8 mouse cellular contexts compared by ENCODE assay signal in genomic region chr7:27159882-27160281, GRCm38 (mm10). TPM values are rescaled to one million over a fixed set of nuclear protein-coding genes. Genes with fewer than 3 reads are reported as not detected.
DNase-seq lines count a peak whose midpoint lies in the region; ATAC-seq lines count a peak whose summit lies in the region.

No protein-coding gene starts in this region.

- H3K9me3 ChIP-seq in intestine, embryonic 15.5 days, result no peaks in the 10 kb centered on the region
- no peaks in the 10 kb centered on the region for H3K9me3 ChIP-seq in midbrain, embryonic 10.5 days (replicated peaks)

- H3K27ac ChIP-seq in intestine, embryonic 15.5 days, result no peak overlapping the region
- H3K27ac ChIP-seq in midbrain, embryonic 10.5 days (replicated peaks), result 0 out of 2 replicates have a peak overlapping the region, but pooled peaks have one; percentile 17

- H3K9ac ChIP-seq in intestine, embryonic 15.5 days, result no peak overlapping the region

- intact Hi-C loops in left cerebral cortex, postnatal 25 days (cut with DNase I), result no loop called here

- no peak overlapping the region for H3K4me2 ChIP-seq in intestine, embryonic 15.5 days (replicated peaks)

- peak; percentile 93 for ATAC-seq in intestine, embryonic 15.5 days

- DNase-seq in adrenal gland, adult (ENCODE audit: inconsistent age in 2 of 2, low spot score in 1 of 2), result peak; percentile 88 to 95
- DNase-seq in embryo, embryonic 10 days (ENCODE audit: low spot score), result peak; percentile 89
- peak; percentile 85 for DNase-seq in gastrocnemius, postnatal 25 days
- DNase-seq in left cerebral cortex, postnatal 25 days (ENCODE audit: low spot score in 2 of 2), result peak; percentile 88 to 90
- peak; percentile 82 for DNase-seq in midbrain, embryonic 10.5 days (ENCODE audit: low spot score)
- DNase-seq in right cerebral cortex, postnatal 4 days, result peak; percentile 88
- DNase-seq in yolk sac, embryonic 10.5 days (ENCODE audit: low spot score), result peak; percentile 83

- no peaks in the 10 kb centered on the region for H3K27me3 ChIP-seq in intestine, embryonic 15.5 days (replicated peaks)
- H3K27me3 ChIP-seq in midbrain, embryonic 10.5 days (ENCODE audit: low read depth, poor library complexity, severe bottlenecking), result no peaks in the 10 kb centered on the region

- WGBS in intestine, embryonic 15.5 days, result 16% methylated on average over 8 of the region's 8 CpGs
- 23% methylated on average over 8 of the region's 8 CpGs for WGBS in midbrain, embryonic 10.5 days

- peaks cover 42% of the 10 kb centered on the region for H3K4me1 ChIP-seq in intestine, embryonic 15.5 days (replicated peaks)
- peaks cover 49% of the 10 kb centered on the region for H3K4me1 ChIP-seq in midbrain, embryonic 10.5 days

- H3K36me3 ChIP-seq in intestine, embryonic 15.5 days, result peaks cover 15% of the 10 kb centered on the region; the same call in 1 of the 2 replicates
- H3K36me3 ChIP-seq in midbrain, embryonic 10.5 days, result peaks cover 71% of the 10 kb centered on the region

- no peak overlapping the region for H3K4me3 ChIP-seq in intestine, embryonic 15.5 days (replicated peaks)
- peak overlapping the region; percentile 2; the same call in 1 of the 2 replicates for H3K4me3 ChIP-seq in midbrain, embryonic 10.5 days

RNA-seq across cellular contexts. Expression of gene Cyp2t4, which starts 6.4 kb away (rescaled TPM):
- not detected for total RNA-seq in gastrocnemius, postnatal 25 days (2021)
- 0.09 and 0.16 TPM in 2 replicates for polyA plus RNA-seq in intestine, embryonic 15.5 days (2015; fragmentation: Nextera tagmentation; extraction: Ambion mirVana)
- not detected for total RNA-seq in left cerebral cortex, postnatal 25 days (2021)
- polyA plus RNA-seq in midbrain, embryonic 10.5 days (2016; fragmentation: Nextera tagmentation; extraction: Ambion mirVana), result 0.12 and 0.19 TPM in 2 replicates

RNA-seq across cellular contexts. Expression of gene Egln2, which starts 6.7 kb away (rescaled TPM):
- total RNA-seq in gastrocnemius, postnatal 25 days (2021), result 100 to 1,000 TPM in 1 of 2 experiments, 10 to 100 TPM in 1; 92.9 to 103 TPM
- polyA plus RNA-seq in intestine, embryonic 15.5 days (2015; fragmentation: Nextera tagmentation; extraction: Ambion mirVana), result 68.1 and 73.0 TPM in 2 replicates
- total RNA-seq in left cerebral cortex, postnatal 25 days (2021), result 100 to 1,000 TPM in 1 of 2 experiments, 10 to 100 TPM in 1; 98.1 to 101 TPM
- 80.4 and 84.4 TPM in 2 replicates for polyA plus RNA-seq in midbrain, embryonic 10.5 days (2016; fragmentation: Nextera tagmentation; extraction: Ambion mirVana)

RNA-seq across cellular contexts. Expression of gene Rab4b, which starts 18.8 kb away (rescaled TPM):
- total RNA-seq in gastrocnemius, postnatal 25 days (2021), result 10 to 100 TPM; 10.1 to 10.4 TPM
- 65.4 and 66.3 TPM in 2 replicates for polyA plus RNA-seq in intestine, embryonic 15.5 days (2015; fragmentation: Nextera tagmentation; extraction: Ambion mirVana)
- 10 to 100 TPM; 85.3 to 91.2 TPM for total RNA-seq in left cerebral cortex, postnatal 25 days (2021)
- 69.0 and 71.0 TPM in 2 replicates for polyA plus RNA-seq in midbrain, embryonic 10.5 days (2016; fragmentation: Nextera tagmentation; extraction: Ambion mirVana)

RNA-seq across cellular contexts. Expression of gene Gm21983, which starts 21.0 kb away (rescaled TPM):
- not detected for total RNA-seq in gastrocnemius, postnatal 25 days (2021)
- polyA plus RNA-seq in intestine, embryonic 15.5 days (2015; fragmentation: Nextera tagmentation; extraction: Ambion mirVana), result not detected in 2 replicates
- not detected for total RNA-seq in left cerebral cortex, postnatal 25 days (2021)
- not detected in 2 replicates for polyA plus RNA-seq in midbrain, embryonic 10.5 days (2016; fragmentation: Nextera tagmentation; extraction: Ambion mirVana)

RNA-seq across cellular contexts. Expression of gene Mia, which starts 21.1 kb away (rescaled TPM):
- total RNA-seq in gastrocnemius, postnatal 25 days (2021), result not detected
- 6.4 and 9.4 TPM in 2 replicates for polyA plus RNA-seq in intestine, embryonic 15.5 days (2015; fragmentation: Nextera tagmentation; extraction: Ambion mirVana)
- total RNA-seq in left cerebral cortex, postnatal 25 days (2021), result 1 to 10 TPM in 1 of 2 experiments, under 1 TPM in 1; 0.62 to 1.7 TPM
- 2.1 and 2.2 TPM in 2 replicates for polyA plus RNA-seq in midbrain, embryonic 10.5 days (2016; fragmentation: Nextera tagmentation; extraction: Ambion mirVana)

Comparison
In these comparisons a context has a peak if more than half of its experiments do, and no peak if none do; other contexts are left out.
1. RNA of gene Rab4b, which starts 18.8 kb away (total RNA-seq): 85.3 to 91.2 TPM in left cerebral cortex, postnatal 25 days; 10.1 to 10.4 TPM in gastrocnemius, postnatal 25 days; every median in the first group is over 4 times any median in the second.
2. Peak in every context shown above with its lines, with median percentiles within 50 percentile points of each other: DNase-seq.